Mouse (Mus musculus) lung, embryonic 16.5 days (tissue): ENCODE measurements at regions not wholly inside any gene's neighbourhood (a gene's known extent, or its start where the extent isn't known, plus 50 kb on each side); places are given as distances from the start of the nearest gene placed in this dataset.
A peak's percentile ranks its signal among the peaks of the same experiment; 100 is the strongest.

Source experiments
- ATAC-seq: fragments of 200-750 bp; cut with Nextera tagmentation; 2 replicates; pipeline ENCODE4 v1.8.0; 2017; ENCODE audit warnings: low read depth, mild to moderate bottlenecking, moderate library complexity
- H3K27ac ChIP-seq: fragments of 300-500 bp; sonication (generic); 2 replicates; pipeline ENCODE4 v1.5.1; 2014; ENCODE audit warnings: mild to moderate bottlenecking, control low read depth, low read length
- H3K27me3 ChIP-seq: fragments of 300-500 bp; sonication (generic); 2 replicates; pipeline ENCODE4 v1.6.1; 2014; ENCODE audit warnings: low read depth, low read length, mixed read lengths; ENCODE audit not compliant: control insufficient read depth, insufficient read depth
- H3K36me3 ChIP-seq: fragments of 300-500 bp; sonication (generic); 2 replicates; pipeline ENCODE4 v1.6.1; 2014; ENCODE audit warnings: low read length; ENCODE audit not compliant: control insufficient read depth, insufficient read depth
- H3K4me1 ChIP-seq: fragments of 300-500 bp; sonication (generic); replicated peaks from 2 replicates; pipeline ENCODE4 v1.6.1; 2014; ENCODE audit warnings: low read length, mixed read lengths; ENCODE audit not compliant: control insufficient read depth, insufficient read depth
- H3K4me2 ChIP-seq: fragments of 300-500 bp; sonication (generic); 2 replicates; pipeline ENCODE4 v1.6.1; 2014; ENCODE audit warnings: low read depth, low read length, control low read depth
- H3K4me3 ChIP-seq: fragments of 300-500 bp; sonication (generic); 2 replicates; pipeline ENCODE4 v1.5.1; 2014; ENCODE audit warnings: mild to moderate bottlenecking, low read length, control low read depth
- H3K9ac ChIP-seq: fragments of 300-500 bp; sonication (generic); 2 replicates; pipeline ENCODE4 v1.6.1; 2014; ENCODE audit warnings: low read length, control low read depth
- H3K9me3 ChIP-seq: fragments of 300-500 bp; sonication (generic); 2 replicates; pipeline ENCODE4 v1.6.1; 2016; ENCODE audit warnings: low read length; ENCODE audit not compliant: control insufficient read depth
- WGBS: fragments of 180-500 bp; shearing (Covaris S2); extraction: QIAGEN DNeasy Blood & Tissue Kit; methylation state at CpG from one replicate; pipeline ENCODE4 v1.1.7; 2014; 5-methylcytosine and 5-hydroxymethylcytosine counted together

GRCm38 (mm10) chr19:54099292-54099691 lies 55.3 kb downstream of the Adra2a start:
- 86% methylated on average over 9 of the region's 9 CpGs for WGBS
- Histone ChIP-seq H3K4me3 (no peak overlapping the region), H3K27me3 (no peaks in the 10 kb centered on the region), H3K36me3 (no peaks in the 10 kb centered on the region), H3K27ac (no peak overlapping the region), H3K4me2 (no peak overlapping the region), H3K9ac (no peak overlapping the region), H3K4me1 (no peaks in the 10 kb centered on the region), H3K9me3 (no peaks in the 10 kb centered on the region)
- no peak for ATAC-seq

GRCm38 (mm10) chr19:54099769-54100168 lies 55.8 kb downstream of the Adra2a start:
- Histone ChIP-seq H3K36me3 (no peaks in the 10 kb centered on the region), H3K9me3 (no peaks in the 10 kb centered on the region), H3K27me3 (no peaks in the 10 kb centered on the region), H3K4me1 (no peaks in the 10 kb centered on the region), H3K9ac (no peak overlapping the region), H3K4me2 (no peak overlapping the region), H3K27ac (no peak overlapping the region), H3K4me3 (no peak overlapping the region)
- WGBS: 62% methylated on average over 6 of the region's 6 CpGs
- ATAC-seq: no peak

GRCm38 (mm10) chr19:54106571-54106970 lies 62.6 kb downstream of the Adra2a start:
- Histone ChIP-seq H3K4me3 (no peak overlapping the region), H3K9ac (no peak overlapping the region), H3K27ac (no peak overlapping the region), H3K4me1 (no peaks in the 10 kb centered on the region), H3K9me3 (no peaks in the 10 kb centered on the region), H3K27me3 (no peaks in the 10 kb centered on the region), H3K4me2 (no peak overlapping the region), H3K36me3 (no peaks in the 10 kb centered on the region)
- 50% methylated on average over 3 of the region's 3 CpGs for WGBS
- ATAC-seq: no peak

DNA sequence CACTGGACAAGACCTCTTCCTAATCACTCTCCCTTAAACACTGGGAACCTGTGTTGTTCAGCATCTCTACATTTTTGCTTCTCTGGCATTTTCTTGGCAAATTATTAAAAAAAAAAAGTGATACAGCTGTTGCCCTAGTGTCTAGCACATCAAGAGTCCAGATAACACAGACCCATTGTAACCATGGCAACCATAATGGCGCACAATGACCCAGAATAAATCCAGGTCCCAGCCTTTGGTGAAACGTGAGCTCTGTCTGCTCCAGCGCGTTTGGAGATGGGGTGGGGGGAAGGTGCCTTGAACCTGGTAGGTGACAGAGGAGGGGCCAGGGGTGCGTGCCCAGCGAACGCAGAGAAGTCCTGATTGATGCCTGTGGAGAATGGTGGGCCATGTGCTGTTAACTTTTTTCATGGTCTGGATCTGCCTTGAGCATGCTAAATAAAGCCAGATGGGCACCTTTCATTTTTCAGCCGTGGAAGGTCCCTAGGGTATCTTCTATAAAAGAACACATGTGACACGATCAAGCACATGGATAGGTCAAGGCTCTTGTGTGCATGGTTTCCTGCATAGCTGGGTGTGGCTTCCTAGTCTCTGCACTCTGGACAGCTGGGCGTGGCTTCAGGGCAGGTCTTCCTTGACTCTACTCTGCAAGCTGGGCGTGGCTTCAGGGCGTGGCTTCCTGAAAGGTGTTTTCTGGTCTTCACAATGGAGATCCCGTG lies 63.3 kb downstream of the Adra2a start:
- 0 out of 2 replicates have a peak, but pooled peaks have one; percentile 36 for ATAC-seq
- Histone ChIP-seq H3K9me3 (no peaks in the 10 kb centered on the region), H3K4me3 (no peak overlapping the region), H3K36me3 (no peaks in the 10 kb centered on the region), H3K27me3 (no peaks in the 10 kb centered on the region), H3K9ac (no peak overlapping the region), H3K4me2 (no peak overlapping the region), H3K27ac (no peak overlapping the region), H3K4me1 (no peaks in the 10 kb centered on the region)
- WGBS: 42% methylated on average over 13 of the region's 13 CpGs

- no peak overlapping the region for H3K4me2 ChIP-seq
- no peak overlapping the region for H3K9ac ChIP-seq
- H3K4me3 ChIP-seq: no peak overlapping the region
- H3K9me3 ChIP-seq: no peaks in the 10 kb centered on the region
- no peaks in the 10 kb centered on the region for H3K27me3 ChIP-seq
- H3K4me1 ChIP-seq: 0 out of 2 replicates have a peak, but pooled peaks cover under 1% of the 10 kb centered on the region
- no peak for ATAC-seq
- 84% methylated on average over 6 of the region's 6 CpGs for WGBS
- H3K36me3 ChIP-seq: no peaks in the 10 kb centered on the region
- H3K27ac ChIP-seq: no peak overlapping the region
These were observed 66.1 kb downstream of the Adra2a start for GRCm38 (mm10) chr19:54110080-54110479.

- no peaks in the 10 kb centered on the region for H3K27me3 ChIP-seq
- no peak overlapping the region for H3K4me3 ChIP-seq
- no peak overlapping the region for H3K4me2 ChIP-seq
- 60% methylated on average over 3 of the region's 3 CpGs for WGBS
- H3K27ac ChIP-seq: no peak overlapping the region
- no peaks in the 10 kb centered on the region for H3K9me3 ChIP-seq
- H3K36me3 ChIP-seq: no peaks in the 10 kb centered on the region
- ATAC-seq: no peak
- 0 out of 2 replicates have a peak, but pooled peaks cover 4% of the 10 kb centered on the region for H3K4me1 ChIP-seq
- no peak overlapping the region for H3K9ac ChIP-seq
These were observed 68.7 kb downstream of the Adra2a start for GRCm38 (mm10) chr19:54112691-54113090.

DNA sequence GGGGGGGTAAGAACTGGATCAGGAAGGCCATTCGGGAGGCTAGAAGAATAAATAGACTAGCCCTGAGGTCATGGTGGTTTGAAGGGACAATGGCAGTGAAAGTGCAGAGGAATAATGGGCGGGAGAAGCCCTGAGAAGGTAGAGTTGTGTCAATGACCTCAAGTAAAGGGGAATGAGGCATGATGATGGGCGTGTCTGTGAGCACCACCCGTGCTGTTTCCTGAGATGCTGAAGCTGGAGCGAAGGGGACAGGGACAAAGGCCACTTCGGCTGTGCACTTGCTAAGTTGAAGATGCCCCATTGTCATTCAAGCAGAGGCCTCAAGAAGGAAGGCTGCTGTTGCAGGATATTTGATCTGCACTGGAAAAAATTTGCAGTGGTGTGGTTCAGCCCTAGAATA lies 69.5 kb downstream of the Adra2a start:
- Histone ChIP-seq H3K36me3 (no peaks in the 10 kb centered on the region), H3K27ac (no peak overlapping the region), H3K4me2 (no peak overlapping the region), H3K4me3 (no peak overlapping the region), H3K27me3 (no peaks in the 10 kb centered on the region), H3K9me3 (no peaks in the 10 kb centered on the region), H3K4me1 (0 out of 2 replicates have a peak, but pooled peaks cover 4% of the 10 kb centered on the region), H3K9ac (no peak overlapping the region)
- 62% methylated on average over 6 of the region's 6 CpGs for WGBS
- no peak for ATAC-seq

GRCm38 (mm10) chr19:54114588-54115317 lies 70.8 kb downstream of the Adra2a start:
- peak; percentile 86 for ATAC-seq
- Histone ChIP-seq H3K27me3 (no peaks in the 10 kb centered on the region), H3K4me2 (peak overlapping the region; percentile 57), H3K9ac (peak overlapping the region; percentile 59), H3K4me3 (peak overlapping the region; percentile 67), H3K9me3 (no peaks in the 10 kb centered on the region), H3K4me1 (0 out of 2 replicates have a peak, but pooled peaks cover 4% of the 10 kb centered on the region), H3K36me3 (no peaks in the 10 kb centered on the region), H3K27ac (no peak overlapping the region)
- whole genome bisulfite sequencing: 10% methylated on average over 22 of the region's 22 CpGs

- H3K4me3 ChIP-seq: peak overlapping the region; percentile 67
- peak overlapping the region; percentile 59; the same call in 1 of the 2 replicates for H3K9ac ChIP-seq
- H3K27me3 ChIP-seq: no peaks in the 10 kb centered on the region
- 38% methylated on average over 4 of the region's 4 CpGs for WGBS
- H3K9me3 ChIP-seq: no peaks in the 10 kb centered on the region
- peak overlapping the region; percentile 57 for H3K4me2 ChIP-seq
- H3K27ac ChIP-seq: no peak overlapping the region
- H3K36me3 ChIP-seq: no peaks in the 10 kb centered on the region
- ATAC-seq: no peak
- 0 out of 2 replicates have a peak, but pooled peaks cover 4% of the 10 kb centered on the region for H3K4me1 ChIP-seq
These were observed 71.4 kb downstream of the Adra2a start for GRCm38 (mm10) chr19:54115335-54115734.
